In genomic region chr6:88934816-88935215, GRCm38 (mm10) we compare ENCODE assay signal across 14 mouse cellular contexts. TPM values are rescaled to one million over a fixed set of nuclear protein-coding genes. Genes with fewer than 3 reads are reported as not detected.
A peak's percentile ranks its signal among the peaks of the same experiment; 100 is the strongest.
DNase-seq lines count a peak whose midpoint lies in the region; ATAC-seq and TF ChIP-seq lines count a peak whose summit lies in the region.
"Had no signal": no experiment of that assay in that cellular context is flagged by ENCODE, and none has a peak within 500 bp of the region (broad histone marks: within the 10 kb centered on the region; RNA-seq: fewer than 3 reads in every experiment).

No protein-coding gene starts in this region.

- no peak overlapping the region for H3K9ac ChIP-seq in forebrain, embryonic 11.5 days (ENCODE audit: low read length)
- no peak overlapping the region for H3K9ac ChIP-seq in forebrain, embryonic 16.5 days (replicated peaks; ENCODE audit: low read depth, low read length)
- H3K9ac ChIP-seq in midbrain, embryonic 16.5 days (ENCODE audit: low read depth, low read length) = no peak overlapping the region
- H3K9ac ChIP-seq in lung, postnatal 0 days (replicated peaks; ENCODE audit: low read depth) = no peak overlapping the region
- H3K9ac ChIP-seq: limb, embryonic 13.5 days had no signal

- H3K4me1 ChIP-seq in forebrain, embryonic 11.5 days (replicated peaks; ENCODE audit: control insufficient read depth, insufficient read depth, low read length) = peaks cover 41% of the 10 kb centered on the region
- peaks cover 26% of the 10 kb centered on the region for H3K4me1 ChIP-seq in forebrain, embryonic 16.5 days (replicated peaks; ENCODE audit: control insufficient read depth, insufficient read depth, low read length)
- peaks cover 98% of the 10 kb centered on the region for H3K4me1 ChIP-seq in midbrain, embryonic 10.5 days
- H3K4me1 ChIP-seq in midbrain, embryonic 16.5 days (ENCODE audit: control insufficient read depth, insufficient read depth, low read length) = peaks cover 46% of the 10 kb centered on the region
- peaks cover 17% of the 10 kb centered on the region; the same call in 1 of the 2 replicates for H3K4me1 ChIP-seq in lung, postnatal 0 days (ENCODE audit: insufficient read depth, low read depth, low read length)

- H3K9me3 ChIP-seq in forebrain, embryonic 11.5 days (ENCODE audit: control insufficient read depth, low read length) = no peaks in the 10 kb centered on the region
- no peaks in the 10 kb centered on the region for H3K9me3 ChIP-seq in forebrain, embryonic 16.5 days (ENCODE audit: control insufficient read depth, low read length)
- H3K9me3 ChIP-seq in midbrain, embryonic 10.5 days (replicated peaks) = no peaks in the 10 kb centered on the region
- H3K9me3 ChIP-seq in midbrain, embryonic 16.5 days (replicated peaks; ENCODE audit: control insufficient read depth, low read length, poor library complexity, severe bottlenecking) = no peaks in the 10 kb centered on the region
- H3K9me3 ChIP-seq in lung, postnatal 0 days (ENCODE audit: low read length) = no peaks in the 10 kb centered on the region
- H3K9me3 ChIP-seq: limb, embryonic 13.5 days had no signal

- no peak overlapping the region for H3K4me2 ChIP-seq in forebrain, embryonic 11.5 days (ENCODE audit: low read depth, low read length, severe bottlenecking)
- H3K4me2 ChIP-seq in forebrain, embryonic 16.5 days (ENCODE audit: low read length) = no peak overlapping the region
- H3K4me2 ChIP-seq in midbrain, embryonic 16.5 days (ENCODE audit: low read length) = no peak overlapping the region
- no peak overlapping the region for H3K4me2 ChIP-seq in lung, postnatal 0 days (replicated peaks; ENCODE audit: low read depth, low read length)
- H3K4me2 ChIP-seq: limb, embryonic 13.5 days had no signal

- TF ChIP-seq EP300 in lung, postnatal 0 days (IDR thresholded peaks at IDR 0.05) = no peak

- H3K36me3 ChIP-seq in forebrain, embryonic 11.5 days (ENCODE audit: control insufficient read depth, insufficient read depth, low read length) = no peaks in the 10 kb centered on the region
- no peaks in the 10 kb centered on the region for H3K36me3 ChIP-seq in forebrain, embryonic 16.5 days (ENCODE audit: control insufficient read depth, insufficient read depth)
- H3K36me3 ChIP-seq in midbrain, embryonic 10.5 days = no peaks in the 10 kb centered on the region
- H3K36me3 ChIP-seq in midbrain, embryonic 16.5 days (ENCODE audit: control insufficient read depth, insufficient read depth, low read length) = no peaks in the 10 kb centered on the region
- no peaks in the 10 kb centered on the region for H3K36me3 ChIP-seq in lung, postnatal 0 days (ENCODE audit: insufficient read depth, low read length)
- H3K36me3 ChIP-seq: limb, embryonic 13.5 days had no signal

- H3K27me3 ChIP-seq in forebrain, embryonic 11.5 days (ENCODE audit: control insufficient read depth, insufficient read depth, low read length) = peaks cover 2% of the 10 kb centered on the region
- H3K27me3 ChIP-seq in forebrain, embryonic 16.5 days (replicated peaks; ENCODE audit: control insufficient read depth, insufficient read depth, low read length) = peaks cover 9% of the 10 kb centered on the region
- H3K27me3 ChIP-seq in midbrain, embryonic 10.5 days (ENCODE audit: low read depth, poor library complexity, severe bottlenecking) = peaks cover 45% of the 10 kb centered on the region
- no peaks in the 10 kb centered on the region for H3K27me3 ChIP-seq in midbrain, embryonic 16.5 days (ENCODE audit: control insufficient read depth, insufficient read depth, low read depth, low read length)
- no peaks in the 10 kb centered on the region for H3K27me3 ChIP-seq in lung, postnatal 0 days (replicated peaks; ENCODE audit: insufficient read depth, low read length)
- H3K27me3 ChIP-seq: limb, embryonic 13.5 days had no signal

- TF ChIP-seq CTCF in lung, postnatal 0 days (IDR thresholded peaks at IDR 0.05) = no peak

- DNase-seq in forebrain, embryonic 11.5 days (ENCODE audit: low spot score) = peak; percentile 50
- no peak for DNase-seq in midbrain, embryonic 10.5 days (ENCODE audit: low spot score)
- no peak for DNase-seq in lung, postnatal 0 days (ENCODE audit: low spot score)
- no peak for DNase-seq in spleen, postnatal 10 days (ENCODE audit: low spot score in 2 of 2)
- DNase-seq in testis, postnatal 14 days (ENCODE audit: low spot score) = no peak
- DNase-seq in adrenal gland, postnatal 10 days = no peak
- DNase-seq: B cell, adult 2 months; cerebellum, adult 9-10 months; heart, postnatal 10 days; kidney, postnatal 10 days; thymus, adult 2 months had no signal

- 15% methylated on average over 4 of the region's 4 CpGs for WGBS in forebrain, embryonic 11.5 days
- 22% methylated on average over 4 of the region's 4 CpGs for WGBS in forebrain, embryonic 16.5 days
- WGBS in midbrain, embryonic 10.5 days = 16% methylated on average over 4 of the region's 4 CpGs
- 19% methylated on average over 4 of the region's 4 CpGs for WGBS in midbrain, embryonic 16.5 days
- WGBS in lung, postnatal 0 days = 18% methylated on average over 4 of the region's 4 CpGs

- no peak overlapping the region for H3K4me3 ChIP-seq in forebrain, embryonic 11.5 days (ENCODE audit: low read depth, low read length)
- no peak overlapping the region for H3K4me3 ChIP-seq in forebrain, embryonic 16.5 days (replicated peaks; ENCODE audit: low read length)
- H3K4me3 ChIP-seq in midbrain, embryonic 10.5 days = no peak overlapping the region
- no peak overlapping the region for H3K4me3 ChIP-seq in midbrain, embryonic 16.5 days (ENCODE audit: low read depth, low read length)
- H3K4me3 ChIP-seq in lung, postnatal 0 days (ENCODE audit: low read depth, low read length) = no peak overlapping the region
- H3K4me3 ChIP-seq: limb, embryonic 13.5 days had no signal

- no peak overlapping the region for H3K27ac ChIP-seq in forebrain, embryonic 11.5 days (ENCODE audit: low read depth, low read length)
- H3K27ac ChIP-seq in forebrain, embryonic 16.5 days (ENCODE audit: low read length) = no peak overlapping the region
- peak overlapping the region; percentile 74 for H3K27ac ChIP-seq in midbrain, embryonic 10.5 days (replicated peaks)
- no peak overlapping the region for H3K27ac ChIP-seq in midbrain, embryonic 16.5 days (ENCODE audit: low read length)
- H3K27ac ChIP-seq in lung, postnatal 0 days (ENCODE audit: low read length) = no peak overlapping the region
- H3K27ac ChIP-seq: limb, embryonic 13.5 days had no signal

- no peak for ATAC-seq in forebrain, embryonic 11.5 days (replicated peaks; ENCODE audit: low FRiP score)
- ATAC-seq in forebrain, embryonic 16.5 days = no peak
- ATAC-seq in midbrain, embryonic 16.5 days = no peak
- peak; percentile 29 for ATAC-seq in lung, postnatal 0 days

RNA-seq across cellular contexts. Expression of gene Tpra1, which starts 32.8 kb away (rescaled TPM):
- 39.4 and 40.7 TPM in 2 replicates for polyA plus RNA-seq in forebrain, embryonic 11.5 days (2014; fragmentation: Nextera tagmentation; extraction: Ambion mirVana)
- 56.9 and 70.0 TPM in 2 replicates for polyA plus RNA-seq in forebrain, embryonic 16.5 days (2015; fragmentation: Nextera tagmentation; extraction: Ambion mirVana)
- polyA plus RNA-seq in midbrain, embryonic 10.5 days (2016; fragmentation: Nextera tagmentation; extraction: Ambion mirVana) = 56.0 and 57.6 TPM in 2 replicates
- 88.4 and 99.6 TPM in 2 replicates for polyA plus RNA-seq in midbrain, embryonic 16.5 days (2015; fragmentation: Nextera tagmentation; extraction: Ambion mirVana)
- 72.0 and 78.8 TPM in 2 replicates for polyA plus RNA-seq in lung, postnatal 0 days (2015; fragmentation: Nextera tagmentation; extraction: Ambion mirVana)
- 10 to 100 TPM; 61.0 to 74.0 TPM for total RNA-seq in adrenal gland, postnatal 10 days (2021)

RNA-seq across cellular contexts. Expression of gene Mcm2, which starts 36.2 kb away (rescaled TPM):
- 248 and 259 TPM in 2 replicates for polyA plus RNA-seq in forebrain, embryonic 11.5 days (2014; fragmentation: Nextera tagmentation; extraction: Ambion mirVana)
- polyA plus RNA-seq in forebrain, embryonic 16.5 days (2015; fragmentation: Nextera tagmentation; extraction: Ambion mirVana) = 60.2 and 64.6 TPM in 2 replicates
- polyA plus RNA-seq in midbrain, embryonic 10.5 days (2016; fragmentation: Nextera tagmentation; extraction: Ambion mirVana) = 290 and 301 TPM in 2 replicates
- polyA plus RNA-seq in midbrain, embryonic 16.5 days (2015; fragmentation: Nextera tagmentation; extraction: Ambion mirVana) = 16.2 and 20.7 TPM in 2 replicates
- polyA plus RNA-seq in lung, postnatal 0 days (2015; fragmentation: Nextera tagmentation; extraction: Ambion mirVana) = 14.5 and 15.3 TPM in 2 replicates
- 10 to 100 TPM; 50.0 to 53.5 TPM for total RNA-seq in adrenal gland, postnatal 10 days (2021)

RNA-seq across cellular contexts. Expression of gene Podxl2, which starts 60.0 kb away (rescaled TPM):
- polyA plus RNA-seq in forebrain, embryonic 11.5 days (2014; fragmentation: Nextera tagmentation; extraction: Ambion mirVana) = 109 and 115 TPM in 2 replicates
- 592 and 647 TPM in 2 replicates for polyA plus RNA-seq in forebrain, embryonic 16.5 days (2015; fragmentation: Nextera tagmentation; extraction: Ambion mirVana)
- polyA plus RNA-seq in midbrain, embryonic 10.5 days (2016; fragmentation: Nextera tagmentation; extraction: Ambion mirVana) = 69.4 and 117 TPM in 2 replicates
- polyA plus RNA-seq in midbrain, embryonic 16.5 days (2015; fragmentation: Nextera tagmentation; extraction: Ambion mirVana) = 662 and 671 TPM in 2 replicates
- polyA plus RNA-seq in lung, postnatal 0 days (2015; fragmentation: Nextera tagmentation; extraction: Ambion mirVana) = 19.1 and 25.2 TPM in 2 replicates
- 10 to 100 TPM; 27.8 to 28.3 TPM for total RNA-seq in adrenal gland, postnatal 10 days (2021)
